14 mouse cellular contexts compared by ENCODE assay signal in the genomic region with DNA sequence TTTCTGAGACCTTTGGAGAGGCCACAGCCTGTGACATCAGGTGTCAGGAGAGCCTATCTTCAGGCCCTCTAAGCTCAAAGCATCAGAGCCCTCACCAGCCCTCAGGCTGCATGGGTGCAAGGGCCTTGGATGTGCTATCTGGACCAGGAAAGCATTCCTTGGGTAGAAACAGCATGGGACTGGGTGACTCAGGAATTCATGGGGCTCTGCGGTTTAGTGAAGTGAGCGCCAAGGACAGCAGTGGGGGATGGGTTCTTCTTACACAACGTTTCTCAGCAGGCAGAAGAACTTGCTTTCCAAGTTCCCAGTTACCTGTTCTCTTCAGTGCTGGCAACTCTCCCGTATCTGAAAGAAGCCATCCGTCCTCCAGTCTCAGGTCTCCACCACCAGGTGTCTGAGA. TPM values are rescaled to one million over a fixed set of nuclear protein-coding genes. Genes with fewer than 3 reads are reported as not detected.
A peak's percentile ranks its signal among the peaks of the same experiment; 100 is the strongest.
DNase-seq lines count a peak whose midpoint lies in the region; ATAC-seq and TF ChIP-seq lines count a peak whose summit lies in the region.
"Had no signal": no experiment of that assay in that cellular context is flagged by ENCODE, and none has a peak within 500 bp of the region (broad histone marks: within the 10 kb centered on the region; RNA-seq: fewer than 3 reads in every experiment).

No protein-coding gene starts in this region.

- no peak overlapping the region for H3K4me3 ChIP-seq in forebrain, embryonic 10.5 days
- H3K4me3 ChIP-seq in forebrain, embryonic 12.5 days (replicated peaks), result no peak overlapping the region
- no peak overlapping the region for H3K4me3 ChIP-seq in ES-E14 (ENCODE audit: insufficient read depth in 1 of 2, low read depth in 1 of 2, low read length in 2 of 2, poor library complexity in 1 of 2, severe bottlenecking in 1 of 2)
- H3K4me3 ChIP-seq in embryonic fibroblast, embryonic 13.5 days (ENCODE audit: insufficient read depth, low read length), result no peak overlapping the region
- no peak overlapping the region for H3K4me3 ChIP-seq in kidney, adult 2 months (ENCODE audit: insufficient read depth, low read depth, low read length)
- H3K4me3 ChIP-seq: forebrain, embryonic 13.5 days; left cerebral cortex, adult 2 months; liver, embryonic 12.5 days had no signal

- no peak for TF ChIP-seq POLR2A in embryonic fibroblast, embryonic 13.5 days (IDR thresholded peaks at IDR 0.05; ENCODE audit: low read depth, low read length)
- no peak for TF ChIP-seq POLR2A in kidney, adult 2 months (IDR thresholded peaks at IDR 0.05; ENCODE audit: low read depth, low read length)

- peak; percentile 9 for DNase-seq in forebrain, embryonic 10.5 days (ENCODE audit: extremely low spot score, low spot score)
- no peak for DNase-seq in ES-E14 (ENCODE audit: low read depth, low spot score)
- peak; percentile 9 for DNase-seq in lung, postnatal 14 days
- no peak for DNase-seq in kidney, adult 2 months
- no peak for DNase-seq in right cerebral cortex, adult 2 months (ENCODE audit: low spot score in 2 of 2)
- no peak for DNase-seq in kidney, postnatal 4 days
- DNase-seq: kidney, postnatal 36 days; thymus, adult 2 months had no signal

- no peak for TF ChIP-seq CTCF in embryonic fibroblast, embryonic 13.5 days (IDR thresholded peaks at IDR 0.05; ENCODE audit: borderline replicate concordance, insufficient read depth, low read length)
- TF ChIP-seq CTCF in kidney, adult 2 months (conservative IDR thresholded peaks at IDR 0.05; ENCODE audit: insufficient read depth, insufficient read length, low read depth, low read length), result no peak

- in situ Hi-C loops in ES-E14 (cut with MboI; ENCODE audit: low sequenced_read_pairs in 2 of 2, unreplicated experiment in 2 of 2), result no loop called here

- H3K36me3 ChIP-seq in forebrain, embryonic 10.5 days (replicated peaks), result peaks cover 4% of the 10 kb centered on the region
- H3K36me3 ChIP-seq in forebrain, embryonic 12.5 days (replicated peaks), result 0 out of 2 replicates have a peak, but pooled peaks cover 4% of the 10 kb centered on the region
- no peaks in the 10 kb centered on the region for H3K36me3 ChIP-seq in ES-E14 (ENCODE audit: control insufficient read depth, insufficient read depth, low read length, poor library complexity, severe bottlenecking)
- no peaks in the 10 kb centered on the region for H3K36me3 ChIP-seq in kidney, adult 2 months (ENCODE audit: control insufficient read depth, insufficient read depth, low read length)
- H3K36me3 ChIP-seq: liver, embryonic 12.5 days had no signal

- H3K4me2 ChIP-seq in forebrain, embryonic 12.5 days, result no peak overlapping the region
- H3K4me2 ChIP-seq: forebrain, embryonic 13.5 days; liver, embryonic 12.5 days had no signal

- H3K4me1 ChIP-seq in forebrain, embryonic 10.5 days, result no peaks in the 10 kb centered on the region
- no peaks in the 10 kb centered on the region for H3K4me1 ChIP-seq in forebrain, embryonic 12.5 days
- H3K4me1 ChIP-seq in ES-E14 (ENCODE audit: control insufficient read depth in 2 of 2, insufficient read depth in 2 of 2, low read length in 2 of 2, poor library complexity in 1 of 2), result peaks cover 0 to 10% of the 10 kb centered on the region in 2 experiments; a peak in 2 of 4 replicates
- H3K4me1 ChIP-seq in embryonic fibroblast, embryonic 13.5 days (ENCODE audit: control insufficient read depth, insufficient read depth, low read length), result no peaks in the 10 kb centered on the region
- H3K4me1 ChIP-seq in kidney, adult 2 months (ENCODE audit: control insufficient read depth, insufficient read depth, low read length), result no peaks in the 10 kb centered on the region

- H3K27ac ChIP-seq in forebrain, embryonic 10.5 days, result no peak overlapping the region
- H3K27ac ChIP-seq in forebrain, embryonic 12.5 days, result no peak overlapping the region
- H3K27ac ChIP-seq in ES-E14 (ENCODE audit: insufficient read depth, low read depth, low read length, poor library complexity, severe bottlenecking), result peak overlapping the region; percentile 61; the same call in 1 of the 2 replicates
- 0 out of 2 replicates have a peak overlapping the region, but pooled peaks have one; percentile 2 for H3K27ac ChIP-seq in embryonic fibroblast, embryonic 13.5 days (ENCODE audit: insufficient read depth, low read length)
- H3K27ac ChIP-seq in kidney, adult 2 months (ENCODE audit: insufficient read depth, low read depth, low read length), result no peak overlapping the region
- H3K27ac ChIP-seq: forebrain, embryonic 13.5 days; hindbrain, postnatal 0 days; left cerebral cortex, adult 2 months; liver, embryonic 12.5 days had no signal

- no peak overlapping the region for H3K9ac ChIP-seq in forebrain, embryonic 12.5 days
- H3K9ac ChIP-seq in ES-E14 (ENCODE audit: insufficient read depth, low read depth, low read length, poor library complexity, severe bottlenecking), result no peak overlapping the region
- H3K9ac ChIP-seq: forebrain, embryonic 13.5 days; liver, embryonic 12.5 days had no signal

- 61% methylated on average over 5 of the region's 5 CpGs for WGBS in forebrain, embryonic 10.5 days
- WGBS in forebrain, embryonic 12.5 days, result 65% methylated on average over 5 of the region's 5 CpGs
- 64% methylated on average over 5 of the region's 5 CpGs for WGBS in kidney, adult 2 months

- H3K9me3 ChIP-seq in forebrain, embryonic 10.5 days, result peaks cover 9% of the 10 kb centered on the region
- H3K9me3 ChIP-seq in forebrain, embryonic 12.5 days, result 0 out of 2 replicates have a peak, but pooled peaks cover 2% of the 10 kb centered on the region
- no peaks in the 10 kb centered on the region for H3K9me3 ChIP-seq in ES-E14 (ENCODE audit: control insufficient read depth, insufficient read depth, low read depth, low read length)

- ATAC-seq in forebrain, embryonic 12.5 days (ENCODE audit: low FRiP score), result no peak
- ATAC-seq: forebrain, embryonic 13.5 days; hindbrain, postnatal 0 days; liver, embryonic 12.5 days had no signal

- no peaks in the 10 kb centered on the region for H3K27me3 ChIP-seq in forebrain, embryonic 10.5 days (ENCODE audit: poor library complexity, severe bottlenecking)
- no peaks in the 10 kb centered on the region for H3K27me3 ChIP-seq in forebrain, embryonic 12.5 days
- H3K27me3 ChIP-seq in kidney, adult 2 months (replicated peaks; ENCODE audit: control insufficient read depth, insufficient read depth, low read length), result no peaks in the 10 kb centered on the region
- H3K27me3 ChIP-seq: forebrain, embryonic 13.5 days; liver, embryonic 12.5 days had no signal

TF ChIP-seq in ES-E14, 5 proteins besides CTCF, POLR2A, EP300 and RAD21:
- TF ChIP-seq CHD2 (IDR thresholded peaks at IDR 0.05; ENCODE audit: low read depth, low read length) (no peak), HCFC1 (IDR thresholded peaks at IDR 0.05; ENCODE audit: borderline replicate concordance, insufficient read depth, low read length) (no peak), ZNF384 (IDR thresholded peaks at IDR 0.05; ENCODE audit: low read depth, low read length) (no peak), MAFK (IDR thresholded peaks at IDR 0.05; ENCODE audit: insufficient read depth, low read depth, low read length) (no peak), ZC3H11A (IDR thresholded peaks at IDR 0.05; ENCODE audit: borderline replicate concordance, low read depth, low read length) (no peak)

RNA-seq across cellular contexts. Expression of a gene that starts 33.0 kb away (rescaled TPM):
- 124 TPM in 2 replicates for polyA plus RNA-seq in forebrain, embryonic 10.5 days (2016; fragmentation: Nextera tagmentation; extraction: Ambion mirVana)
- polyA plus RNA-seq in forebrain, embryonic 12.5 days (2016; fragmentation: Nextera tagmentation; extraction: Ambion mirVana), result 148 and 157 TPM in 2 replicates
- 27.1 and 37.0 TPM in 2 replicates for total RNA-seq in ES-E14 (2012; rRNA removed)
- 79.3 and 83.1 TPM in 2 replicates for polyA plus RNA-seq in embryonic fibroblast, embryonic 13.5 days (2011; ENCODE audit: insufficient read length, low read depth, missing spikeins)
- 10.3 and 16.0 TPM in 2 replicates for polyA plus RNA-seq in kidney, adult 2 months (2012; rRNA removed)

Comparison
In these comparisons a context has a peak if more than half of its experiments do, and no peak if none do; other contexts are left out.
1. DNase-seq: peak in forebrain, embryonic 10.5 days (single experiment) and lung, postnatal 14 days (single experiment); none in ES-E14 (single experiment), kidney, adult 2 months (single experiment), right cerebral cortex, adult 2 months (0 of 2) and kidney, postnatal 4 days (0 of 2).
2. H3K27ac ChIP-seq: peak in ES-E14 (single experiment) and embryonic fibroblast, embryonic 13.5 days (single experiment); none in forebrain, embryonic 10.5 days (single experiment), forebrain, embryonic 12.5 days (single experiment) and kidney, adult 2 months (single experiment).